Mouse (Mus musculus): ENCODE measurements around the gene Clpb. TPM values are rescaled to one million over a fixed set of nuclear protein-coding genes. Genes with fewer than 3 reads are reported as not detected.

Gene Clpb
- polyA plus RNA-seq, 1 experiment from 2014 or later, result 42.4 TPM

- 77% methylated on average over 7 of the region's 7 CpGs for WGBS
- peaks cover 13% of the 10 kb centered on the region; the same call in 1 of the 2 replicates for H3K36me3 ChIP-seq
- no peak overlapping the region for H3K4me2 ChIP-seq (replicated peaks)
- H3K9me3 ChIP-seq, result no peaks in the 10 kb centered on the region
- no peak for ATAC-seq (ENCODE audit: low FRiP score, low read depth)
- no peak overlapping the region for H3K27ac ChIP-seq (replicated peaks)
- H3K9ac ChIP-seq (replicated peaks), result no peak overlapping the region
- no peaks in the 10 kb centered on the region for H3K27me3 ChIP-seq
- no peak overlapping the region for H3K4me3 ChIP-seq
- H3K4me1 ChIP-seq, result peaks cover 10% of the 10 kb centered on the region
Observed at GRCm38 (mm10) chr7:101770051-101770450, 106.6 kb downstream of the Clpb start.

GRCm38 (mm10) chr7:101771604-101772003, 108.2 kb downstream of the Clpb start:
- Histone ChIP-seq H3K36me3 (0 out of 2 replicates have a peak, but pooled peaks cover 8% of the 10 kb centered on the region), H3K4me3 (no peak overlapping the region), H3K4me1 (peaks cover 10% of the 10 kb centered on the region), H3K9me3 (no peaks in the 10 kb centered on the region), H3K27me3 (no peaks in the 10 kb centered on the region), H3K9ac (replicated peaks) (no peak overlapping the region), H3K4me2 (replicated peaks) (no peak overlapping the region), H3K27ac (replicated peaks) (no peak overlapping the region)
- ATAC-seq (ENCODE audit: low FRiP score, low read depth), result no peak
- WGBS, result 72% methylated on average over 1 of the region's 1 CpGs

- H3K27ac ChIP-seq (replicated peaks), result no peak overlapping the region
- H3K36me3 ChIP-seq, result 0 out of 2 replicates have a peak, but pooled peaks cover 8% of the 10 kb centered on the region
- WGBS, result 26% methylated on average over 8 of the region's 8 CpGs
Observed at GRCm38 (mm10) chr7:101772687-101773086, 109.3 kb downstream of the Clpb start.

GRCm38 (mm10) chr7:101777053-101777452, 113.6 kb downstream of the Clpb start:
- ATAC-seq (ENCODE audit: low FRiP score, low read depth), result no peak
- Histone ChIP-seq H3K27me3 (no peaks in the 10 kb centered on the region), H3K27ac (replicated peaks) (no peak overlapping the region), H3K4me2 (replicated peaks) (no peak overlapping the region), H3K4me1 (peaks cover 10% of the 10 kb centered on the region), H3K4me3 (no peak overlapping the region), H3K9me3 (no peaks in the 10 kb centered on the region), H3K36me3 (0 out of 2 replicates have a peak, but pooled peaks cover 17% of the 10 kb centered on the region), H3K9ac (replicated peaks) (no peak overlapping the region)
- 93% methylated on average over 1 of the region's 1 CpGs for WGBS

More at GRCm38 (mm10) chr7:101772687-101773086, 109.3 kb downstream of the Clpb start:
- H3K9ac ChIP-seq (replicated peaks), result no peak overlapping the region
- H3K4me3 ChIP-seq, result no peak overlapping the region
- H3K27me3 ChIP-seq, result no peaks in the 10 kb centered on the region
- ATAC-seq (ENCODE audit: low FRiP score, low read depth), result no peak
- no peak overlapping the region for H3K4me2 ChIP-seq (replicated peaks)
- peaks cover 10% of the 10 kb centered on the region for H3K4me1 ChIP-seq
- H3K9me3 ChIP-seq, result no peaks in the 10 kb centered on the region

- Histone ChIP-seq H3K9me3 (peaks cover 5% of the 10 kb centered on the region; the same call in 1 of the 2 replicates), H3K4me3 (peak within 1 kb of the TSS; percentile 37), H3K4me2 (replicated peaks) (peak within 1 kb of the TSS; percentile 49), H3K4me1 (peaks cover 33% of the 10 kb centered on the region), H3K27me3 (peaks cover 69% of the 10 kb centered on the region), H3K36me3 (no peaks in the 10 kb centered on the region), H3K27ac (replicated peaks) (no peak within 1 kb of the TSS), H3K9ac (replicated peaks) (peak within 1 kb of the TSS; percentile 24; the same call in 1 of the 2 replicates)
- no peak for ATAC-seq (ENCODE audit: low FRiP score, low read depth)
- 2% methylated on average over 45 of the region's 45 CpGs for WGBS
Observed at GRCm38 (mm10) chr7:101817861-101818401, 154.5 kb downstream of the Clpb start, which contains the start of gene Phox2a. TSS of gene Phox2a (plus strand) at chr7:101818313.

- Histone ChIP-seq H3K4me3 (peak overlapping the region; percentile 47), H3K27me3 (peaks cover 82% of the 10 kb centered on the region), H3K4me2 (replicated peaks) (peak overlapping the region; percentile 75), H3K4me1 (peaks cover 33% of the 10 kb centered on the region), H3K27ac (replicated peaks) (no peak overlapping the region), H3K36me3 (peaks cover 20% of the 10 kb centered on the region), H3K9ac (replicated peaks) (no peak overlapping the region), H3K9me3 (no peaks in the 10 kb centered on the region)
- ATAC-seq (ENCODE audit: low FRiP score, low read depth), result no peak
- whole genome bisulfite sequencing, result 4% methylated on average over 35 of the region's 35 CpGs
Observed at GRCm38 (mm10) chr7:101820295-101821030, 157.0 kb downstream of the Clpb start.

- H3K4me2 ChIP-seq (replicated peaks), result peak overlapping the region; percentile 75
- no peaks in the 10 kb centered on the region for H3K9me3 ChIP-seq
- ATAC-seq (ENCODE audit: low FRiP score, low read depth), result peak; percentile 83
- no peak overlapping the region for H3K27ac ChIP-seq (replicated peaks)
- H3K9ac ChIP-seq (replicated peaks), result peak overlapping the region; percentile 60
- under 1% methylated on average over 71 of the region's 71 CpGs for WGBS
- peaks cover 33% of the 10 kb centered on the region for H3K36me3 ChIP-seq
- H3K27me3 ChIP-seq, result peaks cover 77% of the 10 kb centered on the region
- H3K4me1 ChIP-seq, result peaks cover 33% of the 10 kb centered on the region
- H3K4me3 ChIP-seq, result peak overlapping the region; percentile 47
Observed at GRCm38 (mm10) chr7:101821571-101822501, 158.4 kb downstream of the Clpb start.

- H3K4me2 ChIP-seq (replicated peaks), result no peak overlapping the region
- H3K4me1 ChIP-seq, result peaks cover 26% of the 10 kb centered on the region
- ATAC-seq (ENCODE audit: low FRiP score, low read depth), result peak; percentile 13; the same call in 1 of the 2 replicates
- WGBS, result 34% methylated on average over 32 of the region's 32 CpGs
- H3K4me3 ChIP-seq, result no peak overlapping the region
- H3K9ac ChIP-seq (replicated peaks), result no peak overlapping the region
- H3K9me3 ChIP-seq, result no peaks in the 10 kb centered on the region
- no peak overlapping the region for H3K27ac ChIP-seq (replicated peaks)
- peaks cover 46% of the 10 kb centered on the region for H3K36me3 ChIP-seq
- peaks cover 64% of the 10 kb centered on the region for H3K27me3 ChIP-seq
Observed at GRCm38 (mm10) chr7:101822836-101823757, 159.7 kb downstream of the Clpb start.

- Histone ChIP-seq H3K9me3 (no peaks in the 10 kb centered on the region), H3K4me2 (replicated peaks) (no peak overlapping the region), H3K27ac (replicated peaks) (no peak overlapping the region), H3K4me3 (no peak overlapping the region), H3K27me3 (peaks cover 55% of the 10 kb centered on the region), H3K4me1 (peaks cover 20% of the 10 kb centered on the region), H3K9ac (replicated peaks) (no peak overlapping the region), H3K36me3 (peaks cover 55% of the 10 kb centered on the region)
- no peak for ATAC-seq (ENCODE audit: low FRiP score, low read depth)
- 86% methylated on average over 18 of the region's 18 CpGs for WGBS
Observed at GRCm38 (mm10) chr7:101823758-101824630, 160.6 kb downstream of the Clpb start.

GRCm38 (mm10) chr7:101830373-101830772, 166.9 kb downstream of the Clpb start:
- no peak overlapping the region for H3K4me3 ChIP-seq
- H3K9ac ChIP-seq (replicated peaks), result no peak overlapping the region
- H3K4me1 ChIP-seq, result peaks cover 15% of the 10 kb centered on the region
- WGBS, result 95% methylated on average over 3 of the region's 3 CpGs
- ATAC-seq (ENCODE audit: low FRiP score, low read depth), result no peak
- H3K27ac ChIP-seq (replicated peaks), result no peak overlapping the region
- H3K36me3 ChIP-seq, result peaks cover 79% of the 10 kb centered on the region
- H3K27me3 ChIP-seq, result no peaks in the 10 kb centered on the region
- H3K9me3 ChIP-seq, result no peaks in the 10 kb centered on the region
- no peak overlapping the region for H3K4me2 ChIP-seq (replicated peaks)
